Mouse (Mus musculus) mesoderm, embryonic 11.5 days (tissue): ENCODE data around the gene Gaa.
"Not testable (repeated sequence)": the region's sequence is repeated elsewhere in the genome, so short reads cannot be mapped to it uniquely, and the experiment has no call there.

Source experiments
- DNase-seq: peaks from one replicate; pipeline ENCODE4 v3.0.0-alpha.2; 2012; ENCODE audit warnings: low read depth, low spot score

The Gaa gene

DNA sequence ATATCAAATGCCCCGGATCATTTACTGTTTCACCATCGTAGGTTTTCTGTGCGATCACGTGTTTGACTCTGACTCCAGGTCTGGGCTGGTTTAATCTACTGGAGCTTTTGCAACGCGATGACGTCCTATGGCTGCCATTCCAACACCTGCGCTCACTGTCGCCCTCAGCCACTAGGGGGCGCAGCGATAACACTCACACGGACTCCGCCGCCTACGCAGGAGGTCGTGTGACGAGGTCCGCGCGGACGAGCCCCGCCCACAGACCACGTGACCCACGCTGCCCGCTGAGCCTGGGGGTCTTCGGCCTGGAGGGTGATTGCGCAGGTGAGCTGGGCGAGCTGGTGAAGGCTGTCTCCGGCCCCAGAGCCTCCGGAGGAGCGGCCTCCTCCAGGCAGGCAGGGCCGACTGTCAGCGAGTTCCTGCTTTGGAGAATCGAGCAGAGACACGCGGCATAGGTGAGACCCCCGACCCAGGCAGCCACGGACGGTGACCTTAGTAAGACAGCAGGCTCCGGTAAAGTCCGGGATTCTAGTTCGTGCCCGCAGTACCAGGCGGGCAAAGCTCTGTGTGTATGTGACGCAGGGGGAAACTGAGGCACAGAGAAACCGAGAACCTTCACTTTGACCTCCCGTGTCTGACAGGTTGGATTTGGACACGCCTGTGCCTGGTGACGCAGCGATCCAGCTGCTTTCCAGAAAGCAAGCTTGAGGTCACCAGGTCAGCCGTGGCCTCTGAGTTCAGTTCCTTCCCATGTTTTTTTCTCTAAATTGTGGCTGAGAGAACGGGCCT is at the start of gene Gaa:
TSS of gene Gaa (plus strand) at position 120 of the 789 bp plus-strand sequence.
- DNase-seq: peak; percentile 95

DNA sequence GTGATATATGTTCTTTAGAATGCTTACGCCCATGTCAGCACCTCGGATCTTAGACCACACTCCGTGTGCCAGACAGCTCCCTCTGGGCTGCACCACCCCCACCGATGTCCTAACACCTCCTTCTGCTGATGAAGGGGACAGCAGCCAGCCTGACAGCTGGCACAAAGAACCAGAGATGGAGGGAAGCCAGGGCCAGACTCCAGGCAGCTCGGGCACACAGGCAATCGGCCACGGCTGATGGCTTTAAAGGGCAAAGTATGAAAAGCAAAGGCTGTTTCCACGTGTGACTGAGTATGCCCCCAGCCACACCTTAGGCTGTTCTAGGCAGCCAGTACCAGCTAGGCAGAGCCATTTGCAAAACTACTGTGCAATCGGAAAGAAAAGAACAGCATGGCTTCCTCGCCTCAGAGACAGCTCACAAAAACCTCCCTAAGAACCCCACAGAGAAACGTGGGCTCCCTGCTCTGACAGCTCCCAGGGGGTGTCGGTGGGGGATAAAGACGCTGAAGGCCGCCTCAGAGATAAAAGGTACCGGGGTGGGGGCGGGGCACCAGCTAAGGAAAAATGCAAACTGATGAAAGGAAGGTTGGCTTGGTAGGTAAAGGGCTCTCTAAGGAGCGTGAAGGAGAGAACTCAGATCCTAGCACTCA is 47.7 kb upstream of the Gaa start:
- no peak for DNase-seq

DNA sequence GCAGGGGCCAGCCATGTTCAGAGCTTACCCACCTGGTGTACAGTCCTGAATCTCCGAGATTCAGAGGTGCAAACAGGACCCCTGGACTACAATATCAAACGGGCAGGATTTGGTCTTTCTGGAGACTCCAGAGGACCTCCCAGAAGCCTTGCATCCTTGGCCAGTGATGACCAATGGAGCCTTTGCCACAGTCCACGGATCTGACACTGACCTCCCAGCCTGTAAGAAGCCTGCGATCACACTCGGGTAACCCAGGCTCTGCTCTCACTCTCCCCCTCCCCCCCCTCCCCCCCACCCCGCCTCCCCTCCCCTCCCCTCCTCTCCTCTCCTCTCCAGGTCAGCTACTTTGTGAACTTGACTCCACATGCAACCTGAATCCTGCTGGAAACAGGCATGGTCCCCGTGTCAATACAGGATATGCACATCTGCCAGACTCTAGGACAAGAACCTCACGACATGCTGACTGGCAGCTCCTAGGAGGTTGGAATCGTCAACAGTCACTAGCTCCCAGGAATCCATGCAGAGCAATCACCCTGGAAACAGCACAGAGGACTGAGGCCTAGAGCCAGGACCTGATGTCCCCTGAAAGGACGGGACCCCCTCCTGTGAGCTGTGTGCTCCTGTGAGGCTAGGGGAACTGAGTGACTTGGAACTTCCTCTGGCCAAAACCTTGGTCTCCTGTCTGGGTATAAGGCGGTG is 45.7 kb upstream of the Gaa start:
- no peak for DNase-seq

DNA sequence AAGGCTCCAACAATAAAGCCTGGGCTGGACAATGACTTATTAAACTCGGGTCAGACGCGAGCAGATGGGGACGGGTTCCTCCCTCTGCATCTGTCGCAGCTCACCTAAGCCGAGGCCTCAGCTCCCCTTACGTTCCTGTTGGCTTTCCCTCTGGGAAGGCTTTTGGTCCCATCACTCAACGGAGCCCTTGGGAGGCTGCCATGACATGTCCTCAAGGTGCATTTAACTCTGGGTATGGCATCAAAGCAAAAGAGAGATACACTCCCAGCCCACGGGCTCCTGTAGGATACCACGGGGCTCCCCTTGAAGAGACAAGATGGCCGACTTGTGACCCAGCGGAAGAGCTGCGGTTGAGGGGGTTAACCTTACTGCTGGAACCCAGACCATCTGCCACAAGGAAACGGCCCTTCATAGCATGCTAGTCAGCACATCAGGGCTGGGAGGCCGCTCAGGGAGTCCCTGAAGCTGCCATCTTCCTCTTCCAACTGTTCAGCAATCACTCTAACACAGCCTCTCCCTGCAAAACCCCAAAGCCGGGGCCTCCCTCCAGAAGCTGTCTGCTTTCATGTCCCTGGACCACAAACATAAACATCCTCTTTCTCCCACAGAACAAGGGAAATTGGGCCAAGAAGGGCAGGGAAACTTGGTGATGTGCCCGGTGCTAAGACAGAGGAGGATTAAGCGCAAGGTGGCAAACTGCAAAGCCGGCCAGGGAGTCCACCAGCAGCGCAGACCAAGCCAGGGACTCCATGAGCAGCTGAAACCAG is 44.4 kb upstream of the Gaa start:
- DNase-seq: no peak

DNA sequence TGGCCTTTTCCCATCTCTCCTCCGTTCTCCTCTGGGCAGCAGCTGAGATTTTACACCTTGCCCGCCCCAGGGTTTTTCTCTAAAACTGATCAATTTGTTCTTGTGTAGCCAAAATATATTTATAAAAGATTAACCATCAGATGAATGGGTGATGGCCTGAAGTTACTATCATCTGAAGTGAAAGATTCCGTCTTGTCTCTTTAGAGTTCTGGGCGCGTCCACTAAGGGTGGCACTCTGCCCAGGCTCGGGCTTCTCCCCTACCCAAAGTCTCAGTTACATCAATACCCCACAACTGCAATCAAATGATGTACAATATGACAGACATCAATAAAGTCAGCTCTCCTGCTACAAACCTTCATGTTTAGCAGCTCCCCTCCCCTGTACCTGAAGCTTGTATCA is 42.8 kb upstream of the Gaa start:
- no peak for DNase-seq

DNA sequence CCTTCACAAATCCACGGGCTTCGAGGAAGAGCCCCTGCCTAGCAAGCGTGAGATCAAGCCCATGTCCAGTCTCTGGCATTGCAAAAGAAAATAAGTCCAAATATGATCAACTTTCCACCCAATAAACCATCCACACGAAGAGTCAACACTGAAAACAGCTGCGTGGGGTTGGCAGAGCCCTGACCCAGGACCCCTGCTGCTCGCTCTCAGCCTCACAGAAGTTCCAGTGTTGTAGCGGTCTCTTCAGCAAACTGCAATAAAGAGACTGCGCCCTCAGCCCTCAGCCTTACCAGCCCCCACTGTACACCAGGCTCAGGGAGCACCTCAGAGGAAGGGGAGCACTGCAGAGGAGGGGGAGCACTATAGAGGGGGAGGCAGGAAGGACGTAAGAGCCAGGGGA is 42.1 kb upstream of the Gaa start:
- DNase-seq: no peak

DNA sequence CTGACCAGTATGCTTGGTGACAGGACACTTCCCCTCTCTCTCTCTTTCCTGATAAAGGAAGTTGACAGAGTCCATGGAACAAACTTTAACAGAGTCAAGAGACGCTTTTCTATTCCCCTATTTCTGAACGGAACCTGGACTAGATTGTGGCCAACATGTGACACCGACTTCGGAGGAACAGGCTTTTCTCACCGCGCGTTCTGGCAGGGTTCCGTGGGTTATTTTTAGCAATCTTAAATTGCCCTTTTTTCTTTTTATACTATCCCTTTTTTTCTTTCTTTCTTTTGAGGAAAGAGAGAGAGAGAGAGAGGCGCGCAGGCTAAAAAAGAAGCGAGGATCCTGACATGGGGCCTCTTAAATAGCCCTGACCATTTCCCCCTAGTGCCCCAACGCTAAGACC is 40.1 kb upstream of the Gaa start:
- DNase-seq: no peak

DNA sequence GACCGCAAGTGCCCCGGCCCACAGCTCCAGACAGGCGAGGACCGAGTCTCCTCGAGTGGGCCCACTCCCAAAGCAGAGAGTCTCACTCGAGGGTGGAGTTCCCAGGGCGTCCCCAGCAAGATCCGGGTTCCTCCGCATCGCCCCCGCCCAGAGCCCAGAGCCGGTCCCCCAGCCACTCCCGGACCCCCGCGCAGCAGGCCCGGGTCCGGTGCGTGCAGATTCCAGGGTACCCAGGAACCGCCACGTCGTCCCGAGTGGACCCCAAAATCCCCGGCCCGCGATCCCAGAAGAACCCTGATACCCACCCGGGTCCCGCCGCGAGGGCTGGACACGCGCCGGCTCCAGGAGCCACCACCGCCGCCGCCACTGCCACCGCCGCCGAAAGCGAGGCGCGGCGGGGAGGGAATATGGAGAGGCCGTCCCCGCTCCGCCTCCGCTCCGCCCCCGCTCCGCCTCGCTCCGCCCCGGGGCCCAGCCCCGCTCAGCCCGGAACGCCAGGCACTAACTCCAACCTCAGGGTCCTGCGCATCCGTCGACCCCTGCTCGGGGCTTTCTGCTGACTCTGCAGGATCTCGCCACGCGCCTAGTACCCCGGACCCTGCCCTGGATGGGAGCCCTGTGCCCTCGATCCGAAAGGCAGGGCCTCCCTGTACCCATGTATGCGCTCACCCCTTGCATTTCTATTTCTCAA is 39.5 kb upstream of the Gaa start, which contains the start of the genes Tbc1d16 and Ccdc40:
TSS of gene Tbc1d16 (minus strand) at position 409 of the 691 bp plus-strand sequence.
TSS of gene Ccdc40 (plus strand) at position 482 of the 691 bp plus-strand sequence.
- peak; percentile 86 for DNase-seq

DNA sequence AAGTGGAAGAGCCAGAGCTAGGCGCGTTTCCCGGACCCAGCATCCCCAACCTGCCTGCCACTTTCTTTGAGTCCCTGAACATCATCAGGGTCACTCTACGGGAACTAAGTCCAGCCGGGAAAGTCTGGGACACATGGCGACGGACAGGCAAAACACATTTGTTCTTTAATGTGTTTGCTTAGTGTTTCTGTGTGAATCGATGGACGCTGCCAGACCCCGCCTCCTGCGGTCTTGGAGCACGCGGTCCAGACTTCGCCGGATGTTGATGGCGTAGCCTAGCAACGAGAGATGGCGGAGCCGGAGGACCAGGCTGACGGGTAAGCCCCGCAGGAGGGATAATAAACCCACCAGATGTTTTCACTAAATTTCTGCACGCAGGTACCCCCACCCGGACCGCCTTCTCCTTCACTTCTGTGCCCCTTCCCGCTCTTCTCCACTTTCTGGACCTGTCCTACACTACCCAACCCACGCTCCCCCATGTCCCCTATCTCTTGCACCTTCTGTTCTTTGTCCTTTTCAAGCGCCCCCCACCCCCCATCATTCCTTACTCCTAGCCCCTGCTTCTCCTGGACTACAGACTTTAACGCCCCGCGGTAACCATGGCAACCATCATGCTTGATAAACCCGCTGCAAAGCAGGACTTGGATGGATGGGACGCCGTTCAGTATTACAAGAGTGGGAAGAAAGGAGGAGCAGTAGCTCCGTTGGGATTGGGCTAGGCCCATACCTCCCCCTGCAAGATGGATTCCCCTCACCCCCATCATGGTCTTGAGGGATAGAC is 38.7 kb upstream of the Gaa start:
- DNase-seq: peak; percentile 94

DNA sequence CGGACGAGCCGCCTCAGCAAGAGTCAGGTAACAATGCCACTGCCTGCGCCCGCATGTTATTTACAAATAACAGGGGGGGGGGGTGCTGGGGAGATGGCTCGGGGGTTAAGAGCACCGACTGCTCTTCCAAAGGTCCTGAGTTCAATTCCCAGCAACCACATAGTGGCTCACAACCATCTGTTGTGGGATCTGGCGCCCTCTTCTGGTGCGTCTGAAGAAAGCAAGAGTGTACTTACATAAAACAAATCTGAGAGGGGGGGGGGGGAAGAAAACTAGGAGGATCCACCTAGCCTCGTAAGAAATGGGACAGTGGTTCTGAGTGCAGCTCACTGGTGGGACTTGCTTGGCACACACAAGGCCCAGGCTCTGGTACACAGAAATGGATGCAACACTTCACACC is 32.9 kb upstream of the Gaa start:
- no peak for DNase-seq

DNA sequence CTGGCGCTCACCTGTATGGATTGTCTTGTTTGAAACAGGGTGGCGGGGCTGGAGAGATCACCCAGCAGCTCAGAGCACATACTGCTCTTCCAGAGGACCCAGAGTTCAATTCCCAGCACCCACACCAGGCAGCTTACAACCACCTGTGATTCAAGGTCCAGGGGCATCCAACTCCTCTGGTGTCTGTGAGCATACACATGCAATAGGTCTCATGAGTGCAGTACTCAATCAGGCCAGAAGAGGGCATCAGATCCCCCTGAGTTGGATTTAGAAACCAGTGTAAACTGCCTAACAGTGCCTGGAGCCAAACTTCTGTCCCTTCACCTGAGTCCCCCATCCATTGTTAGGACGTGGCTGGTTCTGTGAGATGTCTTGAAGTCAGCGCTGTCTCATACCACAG is 32.1 kb upstream of the Gaa start:
- DNase-seq: peak; percentile 73

DNA sequence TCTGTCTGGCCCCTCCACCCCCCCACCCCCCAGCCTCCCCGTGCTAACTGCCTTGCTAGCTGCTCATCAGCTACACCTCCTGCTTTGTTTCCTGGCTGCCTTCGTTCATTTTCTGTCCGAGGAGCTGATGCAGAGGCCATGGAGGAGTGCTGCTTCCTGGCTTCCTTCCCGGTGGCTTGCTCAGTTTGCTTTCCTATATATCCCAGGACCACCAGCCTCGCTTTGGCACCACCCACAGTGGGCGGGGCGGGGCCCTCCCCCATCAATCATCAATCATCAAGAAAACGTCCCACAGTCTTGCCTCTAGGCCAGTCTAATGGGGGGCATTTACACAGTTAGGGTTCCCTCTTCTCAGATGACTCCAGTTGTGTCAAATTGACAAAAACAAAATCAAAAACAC is 31.3 kb upstream of the Gaa start:
- DNase-seq: no peak

DNA sequence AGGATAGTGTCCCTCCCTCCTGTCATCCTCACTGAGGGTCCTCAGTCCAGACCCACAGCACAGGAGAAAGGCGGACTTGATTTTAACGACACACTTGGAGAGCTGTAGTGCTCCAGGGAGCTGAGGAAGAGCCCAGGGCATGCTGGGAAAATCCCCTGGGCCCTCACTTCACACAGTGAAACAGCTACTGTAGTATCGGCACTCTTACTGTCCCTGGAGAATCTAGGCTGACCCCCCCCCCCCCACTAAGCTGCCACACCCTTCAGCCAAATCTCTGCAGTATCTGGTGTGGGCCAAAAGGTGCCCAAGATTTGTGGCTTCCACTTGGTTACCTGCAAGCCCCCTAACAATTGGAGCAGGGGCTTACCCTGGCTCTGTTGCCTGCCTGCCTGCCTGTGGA is 30.7 kb upstream of the Gaa start:
- DNase-seq: no peak

DNA sequence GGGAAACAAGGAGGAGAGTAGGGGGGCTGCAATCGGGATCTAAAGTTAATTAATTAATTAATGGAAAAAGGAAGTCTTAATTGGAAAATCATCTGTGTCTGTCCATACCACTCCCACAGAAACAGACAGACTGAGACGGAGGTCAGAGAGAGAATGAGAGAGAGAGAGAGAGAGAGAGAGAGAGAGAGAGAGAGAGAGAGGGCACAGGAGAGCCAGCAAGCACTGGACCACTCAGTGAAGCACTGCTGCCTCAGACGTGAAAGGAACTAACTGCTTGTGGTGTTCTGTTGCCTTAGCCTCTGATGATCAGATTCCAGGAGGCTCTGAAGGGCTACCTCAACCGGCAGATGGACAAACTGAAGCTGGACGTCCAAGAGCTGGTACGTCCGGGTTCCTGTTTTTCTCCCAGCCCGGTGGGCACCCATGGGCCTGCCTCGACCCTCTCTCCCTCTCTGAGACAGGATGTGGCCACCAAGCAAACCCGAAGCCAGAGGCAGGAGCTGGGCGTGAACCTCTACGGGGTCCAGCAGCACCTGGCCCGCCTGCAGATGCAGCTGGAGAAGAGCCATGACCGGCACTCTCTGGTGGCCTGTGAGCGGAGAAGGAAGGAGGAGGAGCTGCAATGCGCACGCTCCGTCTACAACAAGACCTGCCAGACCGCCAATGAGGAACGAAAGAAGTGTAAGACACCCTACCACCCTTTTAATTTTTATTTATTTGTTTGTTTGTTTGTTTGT is 30.0 kb upstream of the Gaa start:
- no peak for DNase-seq

DNA sequence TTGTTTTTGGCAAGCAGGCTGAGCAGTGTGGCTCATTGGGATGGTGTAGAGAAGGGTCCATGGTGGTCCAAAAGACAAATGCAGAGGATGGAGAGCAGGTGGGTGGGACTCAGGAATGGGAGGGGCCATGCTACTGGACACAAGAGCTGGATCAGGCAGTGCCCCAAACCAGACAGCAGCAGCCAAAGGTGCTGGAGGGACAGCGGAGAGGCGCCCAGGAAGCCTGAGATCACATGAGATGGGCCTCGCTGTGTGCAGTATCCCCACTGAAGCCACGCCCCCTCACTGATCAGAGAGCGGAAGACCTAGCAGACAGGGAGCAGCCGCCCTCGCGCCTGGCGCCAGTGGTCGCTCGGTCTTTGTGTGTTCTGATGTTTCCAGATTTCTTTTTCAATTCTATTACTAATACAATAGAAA is 29.4 kb upstream of the Gaa start:
- DNase-seq: peak; percentile 64

DNA sequence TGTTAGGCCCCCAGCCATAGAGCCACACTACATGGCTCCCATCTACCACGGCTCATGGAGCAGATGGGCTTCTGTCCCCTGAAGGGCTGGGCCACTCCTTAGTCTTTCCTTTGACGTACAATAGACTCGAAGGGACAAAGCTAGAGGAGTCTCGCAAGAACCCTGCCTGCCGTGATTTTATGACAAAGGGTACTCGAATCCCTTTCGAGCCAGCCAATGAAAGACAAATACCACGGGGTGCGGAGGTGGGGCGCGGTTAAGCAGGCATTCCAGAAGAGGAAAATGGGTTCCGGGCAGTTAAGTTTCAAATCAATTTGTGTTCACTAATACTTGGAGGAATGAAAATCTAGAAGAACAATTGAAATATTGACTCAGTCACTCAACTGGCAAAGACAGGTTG is 28.2 kb upstream of the Gaa start:
- DNase-seq: no peak

DNA sequence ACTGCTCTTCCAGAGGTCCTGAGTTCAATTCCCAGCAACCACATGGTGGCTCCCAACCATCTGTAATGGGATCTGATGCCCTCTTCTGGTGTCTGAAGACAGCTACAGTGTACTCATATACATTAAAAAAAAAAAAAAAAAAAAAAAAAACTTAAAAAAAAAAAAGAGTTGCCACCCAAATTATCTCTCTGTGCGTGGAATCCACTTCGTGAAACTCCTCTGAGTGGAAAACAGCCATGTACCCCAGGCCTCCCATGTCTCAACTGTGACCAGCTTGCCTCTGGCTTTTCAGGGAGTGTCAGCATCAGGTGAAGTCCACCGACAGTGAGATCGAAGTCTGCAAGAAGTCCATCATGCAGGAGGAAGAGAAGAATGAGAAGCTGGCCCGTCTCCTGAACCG is 22.1 kb upstream of the Gaa start:
- DNase-seq: not testable (repeated sequence)

DNA sequence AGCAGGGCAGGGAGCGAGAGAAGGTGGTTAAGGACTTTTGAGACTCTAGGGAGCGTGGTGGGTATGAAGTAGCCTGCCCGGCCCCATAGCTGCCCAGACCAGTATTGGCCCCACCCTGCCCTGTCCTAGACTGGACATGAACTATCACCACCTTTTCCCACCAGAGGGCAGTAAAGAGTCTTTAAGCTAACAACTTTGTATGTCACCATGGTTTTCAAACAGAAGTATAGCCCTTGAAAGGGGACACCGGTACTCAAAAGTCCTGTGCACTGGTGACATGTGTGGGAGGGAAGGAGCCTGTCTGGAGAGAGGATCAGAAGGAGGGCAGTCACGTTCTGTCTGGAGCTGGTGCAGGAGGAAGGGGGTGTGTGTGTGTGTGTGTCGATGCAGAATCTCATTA is 18.7 kb upstream of the Gaa start:
- peak; percentile 90 for DNase-seq

DNA sequence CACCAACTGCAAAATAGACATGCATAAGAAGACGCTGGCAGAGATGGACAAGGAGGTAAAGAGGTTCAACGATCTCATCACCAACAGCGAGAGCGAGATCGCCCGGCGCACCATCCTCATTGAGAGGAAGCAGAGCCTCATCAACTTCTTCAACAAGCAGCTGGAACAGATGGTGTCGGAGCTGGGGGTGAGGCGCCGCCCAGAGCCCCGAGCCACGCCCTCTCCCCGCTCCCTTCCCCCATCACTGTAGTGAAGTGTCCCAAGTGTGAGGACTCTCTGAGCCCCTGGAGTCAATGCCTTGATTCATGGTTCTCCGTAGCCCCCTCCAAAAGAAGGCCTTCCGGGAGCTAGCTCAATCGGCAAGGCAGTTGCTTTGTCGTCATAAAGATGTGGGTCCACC is 16.7 kb upstream of the Gaa start:
- DNase-seq: no peak
